Mouse (Mus musculus) kidney, adult 2 months (tissue): Measurements from ENCODE around the gene 4933434E20Rik. TPM values are rescaled to one million over a fixed set of nuclear protein-coding genes. Genes with fewer than 3 reads are reported as not detected.

Source experiments
- DNase-seq: peaks from one replicate; pipeline ENCODE4 v3.0.0; 2021
- H3K27ac ChIP-seq: fragments of 200-500 bp; 2 replicates; pipeline ENCODE4 v1.5.1; 2012; ENCODE audit warnings: low read depth, low read length, control low read depth, inconsistent platforms; ENCODE audit not compliant: insufficient read depth
- H3K27me3 ChIP-seq: fragments of 200-500 bp; replicated peaks from 2 replicates; pipeline ENCODE4 v1.6.1; 2012; ENCODE audit warnings: mild to moderate bottlenecking, moderate library complexity, low read length, inconsistent platforms; ENCODE audit not compliant: control insufficient read depth, insufficient read depth
- H3K36me3 ChIP-seq: fragments of 200-500 bp; 2 replicates; pipeline ENCODE4 v1.6.1; 2012; ENCODE audit warnings: mild to moderate bottlenecking, moderate library complexity, low read length, inconsistent platforms; ENCODE audit not compliant: control insufficient read depth, insufficient read depth
- H3K4me1 ChIP-seq: fragments of 200-500 bp; 2 replicates; pipeline ENCODE4 v1.6.1; 2011; ENCODE audit warnings: low read length; ENCODE audit not compliant: control insufficient read depth, insufficient read depth
- H3K4me3 ChIP-seq: fragments of 200-500 bp; 2 replicates; pipeline ENCODE4 v1.5.1; 2011; ENCODE audit warnings: mild to moderate bottlenecking, low read depth, low read length, control low read depth; ENCODE audit not compliant: insufficient read depth
- CTCF ChIP-seq: fragments of 200-500 bp; conservative IDR thresholded peaks from 2 replicates; pipeline ENCODE4 v1.5.1; 2011; ENCODE audit warnings: low read depth, mild to moderate bottlenecking, control low read depth, low read length, moderate library complexity, mixed read lengths; ENCODE audit not compliant: insufficient read depth, insufficient read length
- POLR2A ChIP-seq: fragments of 200-500 bp; IDR thresholded peaks from one replicate; pipeline ENCODE4 v1.6.1; 2011; ENCODE audit warnings: low read depth, low read length, control low read depth
- WGBS: fragments of 180-500 bp; shearing (Covaris S2); methylation state at CpG from one replicate; pipeline ENCODE4 v1.1.7; 2018; 5-methylcytosine and 5-hydroxymethylcytosine counted together
- polyA plus RNA-seq: library from polyadenylated mRNA; depleted of rRNA; stranded (reverse); fragments of >200 nt; gene quantifications from 2 replicates; pipeline ENCODE4 v1.2.3, GENCODE M21; 2012

4933434E20Rik gene
- polyA plus RNA-seq, 1 experiment: 56.2 TPM

DNA sequence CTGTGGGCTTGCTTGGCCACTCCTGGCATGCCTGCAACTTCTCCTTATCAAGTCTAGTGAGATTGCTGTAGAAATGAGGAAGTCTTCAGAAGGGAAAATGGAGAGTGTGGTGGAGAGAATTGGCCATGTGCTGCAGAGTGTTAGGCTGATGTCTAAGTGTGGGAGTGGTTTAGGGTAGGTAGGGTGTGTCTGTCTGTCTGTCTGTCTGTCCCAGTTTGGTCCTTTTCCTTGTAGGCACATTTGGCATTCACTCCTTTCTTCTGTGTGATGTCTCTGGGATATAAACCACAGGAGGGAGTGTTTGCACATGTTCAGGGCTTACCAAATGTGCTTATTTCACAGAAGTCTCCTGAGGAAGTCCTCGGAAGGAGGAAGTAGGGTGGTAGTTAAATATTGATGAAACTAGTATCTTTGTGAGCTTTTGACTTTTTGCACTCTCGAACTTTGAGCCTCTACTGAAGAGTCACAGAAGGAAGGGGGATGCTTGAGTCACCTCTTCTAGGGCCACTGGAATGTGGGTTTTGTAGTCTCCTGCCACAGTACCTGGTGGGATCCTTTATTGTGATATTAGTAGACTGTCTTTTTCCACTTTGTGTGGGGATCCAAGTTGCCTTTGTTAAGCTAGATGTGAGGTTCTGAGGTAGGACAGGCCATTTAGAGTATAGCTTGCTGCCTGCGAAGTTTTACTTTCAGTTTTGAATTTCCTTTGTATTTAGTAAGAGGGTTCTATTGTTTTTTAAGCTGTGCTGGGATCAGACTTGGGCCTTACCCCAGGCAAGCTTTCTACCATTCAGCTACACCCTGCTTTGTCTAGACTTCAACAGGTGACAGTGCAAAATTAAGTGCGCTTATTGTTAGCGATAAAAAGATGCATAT lies 30.2 kb downstream of the 4933434E20Rik start:
- Histone ChIP-seq H3K36me3 (no peaks in the 10 kb centered on the region), H3K4me1 (peaks cover 45% of the 10 kb centered on the region), H3K27me3 (no peaks in the 10 kb centered on the region), H3K4me3 (peak overlapping the region; percentile 31), H3K27ac (peak overlapping the region; percentile 80)
- 25% methylated on average over 5 of the region's 5 CpGs for WGBS
- peak; percentile 85 for DNase-seq
- TF ChIP-seq CTCF (no peak), POLR2A (no peak)

DNA sequence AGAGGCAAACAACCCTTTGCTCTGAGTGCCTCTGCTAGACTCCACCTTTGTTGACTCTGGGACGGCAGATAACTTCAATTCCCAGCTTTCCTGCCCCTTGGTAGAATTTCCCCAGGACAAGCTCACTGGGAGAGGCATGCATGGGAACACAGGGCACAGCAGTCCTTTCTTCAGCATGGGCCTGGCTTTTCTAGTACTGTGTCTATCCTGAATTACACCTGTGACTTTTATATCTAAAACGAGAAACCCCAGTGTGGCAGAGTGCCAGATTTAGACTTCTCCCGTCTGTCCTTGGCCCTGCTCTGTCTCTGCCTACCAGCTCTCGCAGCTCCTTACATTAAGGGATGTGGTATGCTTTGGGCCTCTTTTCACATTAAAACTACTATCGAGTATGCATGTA lies 31.6 kb downstream of the 4933434E20Rik start:
- TF ChIP-seq POLR2A: no peak
- TF ChIP-seq CTCF: no peak
- no peak overlapping the region for H3K4me3 ChIP-seq
- no peak for DNase-seq
- H3K4me1 ChIP-seq: peaks cover 42% of the 10 kb centered on the region
- no peak overlapping the region; the same call in 1 of the 2 replicates for H3K27ac ChIP-seq
- 23% methylated on average over 5 of the region's 5 CpGs for WGBS
- H3K36me3 ChIP-seq: peaks cover 2% of the 10 kb centered on the region
- H3K27me3 ChIP-seq: no peaks in the 10 kb centered on the region

DNA sequence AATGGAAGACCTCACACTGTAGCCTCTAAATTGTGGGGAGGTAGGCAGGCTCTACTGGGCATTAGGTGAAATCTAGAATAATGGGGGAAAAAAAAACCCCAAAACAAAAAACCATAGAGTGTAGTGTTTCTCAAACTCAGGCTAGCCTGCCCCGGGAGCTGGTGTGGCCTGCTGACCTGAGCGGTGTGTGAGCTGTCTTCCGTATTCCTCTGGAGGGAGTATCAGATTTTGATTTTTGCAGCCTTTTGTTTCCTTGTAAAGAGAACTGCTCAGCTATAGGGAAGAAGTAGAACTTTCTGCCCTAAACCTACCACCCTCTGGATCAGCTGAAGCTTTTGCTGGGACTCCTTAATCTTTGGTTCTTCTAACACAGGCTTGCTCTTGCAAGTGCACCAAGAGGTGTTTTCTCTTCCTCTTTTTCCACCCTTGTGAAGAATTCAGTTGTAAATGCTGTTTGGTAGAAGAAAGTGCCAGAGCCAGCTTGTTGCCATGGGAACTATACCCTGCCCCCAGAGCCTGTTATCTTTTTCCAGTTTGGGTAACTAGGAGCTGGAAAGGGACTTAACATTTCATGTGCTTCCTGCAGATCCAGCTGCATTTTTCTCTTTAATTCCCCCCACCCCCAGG lies 32.4 kb downstream of the 4933434E20Rik start:
- no peaks in the 10 kb centered on the region for H3K27me3 ChIP-seq
- peaks cover 41% of the 10 kb centered on the region for H3K4me1 ChIP-seq
- no peak for TF ChIP-seq CTCF
- no peak for TF ChIP-seq POLR2A
- WGBS: 19% methylated on average over 3 of the region's 3 CpGs
- H3K27ac ChIP-seq: peak overlapping the region; percentile 13; the same call in 1 of the 2 replicates
- DNase-seq: no peak
- peaks cover 2% of the 10 kb centered on the region for H3K36me3 ChIP-seq
- no peak overlapping the region for H3K4me3 ChIP-seq

DNA sequence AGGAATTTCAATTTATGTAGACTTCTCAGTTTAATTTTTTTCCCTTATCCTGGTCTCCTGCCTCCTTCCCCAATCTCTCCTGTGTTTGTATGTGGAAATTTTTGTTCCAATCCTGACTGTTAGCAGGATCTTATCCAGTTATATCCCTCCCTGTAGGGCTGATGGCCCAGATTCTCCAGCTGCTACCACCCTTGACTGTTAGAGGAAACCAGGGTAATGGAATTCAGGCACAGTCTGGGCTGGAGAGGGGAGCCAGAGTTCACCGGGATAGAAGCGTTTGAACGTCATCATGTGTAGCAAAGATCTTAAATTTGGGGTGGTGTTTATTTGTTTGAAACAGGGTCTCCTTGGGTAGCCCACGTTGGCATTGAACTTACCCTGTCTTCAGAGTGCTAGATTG lies 33.4 kb downstream of the 4933434E20Rik start:
- no peak for TF ChIP-seq CTCF
- TF ChIP-seq POLR2A: no peak
- H3K36me3 ChIP-seq: peaks cover 3% of the 10 kb centered on the region
- WGBS: 31% methylated on average over 4 of the region's 4 CpGs
- no peaks in the 10 kb centered on the region for H3K27me3 ChIP-seq
- H3K27ac ChIP-seq: 0 out of 2 replicates have a peak overlapping the region, but pooled peaks have one; percentile 28
- no peak for DNase-seq
- H3K4me1 ChIP-seq: peaks cover 39% of the 10 kb centered on the region
- no peak overlapping the region for H3K4me3 ChIP-seq

DNA sequence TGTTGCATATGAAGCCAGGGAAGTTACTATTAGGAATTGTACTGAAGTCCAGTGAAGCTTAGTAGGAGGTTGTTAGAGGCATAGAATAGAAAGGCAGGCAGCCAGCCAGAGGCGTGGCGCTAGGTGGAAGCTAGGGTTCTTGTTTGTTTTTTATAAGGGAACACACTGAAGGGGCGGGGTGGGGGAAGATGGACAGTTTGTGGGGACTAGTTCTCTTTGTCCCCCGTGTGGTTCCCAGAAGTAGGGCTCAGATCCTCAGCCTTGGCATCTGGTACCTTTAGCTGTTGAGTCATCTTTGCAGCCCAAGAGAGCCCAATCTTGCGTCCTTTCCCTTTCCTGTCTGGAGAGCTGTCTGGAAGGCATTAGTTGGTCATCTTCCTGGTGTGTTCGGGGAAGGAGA lies 33.8 kb downstream of the 4933434E20Rik start:
- Histone ChIP-seq H3K27me3 (no peaks in the 10 kb centered on the region), H3K27ac (0 out of 2 replicates have a peak overlapping the region, but pooled peaks have one; percentile 28), H3K4me3 (no peak overlapping the region), H3K4me1 (peaks cover 39% of the 10 kb centered on the region), H3K36me3 (peaks cover 5% of the 10 kb centered on the region)
- TF ChIP-seq CTCF (no peak), POLR2A (no peak)
- WGBS: 60% methylated on average over 6 of the region's 6 CpGs
- DNase-seq: peak; percentile 32

DNA sequence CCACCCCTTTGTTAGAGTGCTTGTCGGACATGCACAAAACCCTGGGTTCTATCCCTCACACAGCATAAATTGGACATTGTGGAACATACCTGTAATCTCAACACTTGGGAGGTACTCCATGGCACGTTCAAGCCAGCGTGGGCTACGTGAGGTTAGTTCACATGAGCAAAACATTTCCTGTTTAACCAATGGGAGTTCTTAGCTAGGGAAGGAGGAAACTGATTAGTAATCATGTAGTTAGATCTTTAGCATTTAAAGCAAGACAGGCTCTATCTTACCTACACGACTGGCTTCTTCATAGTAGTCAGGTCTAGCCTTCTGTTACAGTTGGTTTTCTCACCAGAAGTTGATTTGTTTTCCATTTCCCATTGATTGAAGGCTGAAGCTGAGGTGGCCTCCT lies 34.6 kb downstream of the 4933434E20Rik start:
- 62% methylated on average over 5 of the region's 5 CpGs for WGBS
- peaks cover 7% of the 10 kb centered on the region for H3K36me3 ChIP-seq
- H3K27ac ChIP-seq: peak overlapping the region; percentile 36; the same call in 1 of the 2 replicates
- no peak overlapping the region for H3K4me3 ChIP-seq
- H3K4me1 ChIP-seq: peaks cover 38% of the 10 kb centered on the region
- no peaks in the 10 kb centered on the region for H3K27me3 ChIP-seq
- no peak for TF ChIP-seq POLR2A
- TF ChIP-seq CTCF: no peak
- DNase-seq: no peak

DNA sequence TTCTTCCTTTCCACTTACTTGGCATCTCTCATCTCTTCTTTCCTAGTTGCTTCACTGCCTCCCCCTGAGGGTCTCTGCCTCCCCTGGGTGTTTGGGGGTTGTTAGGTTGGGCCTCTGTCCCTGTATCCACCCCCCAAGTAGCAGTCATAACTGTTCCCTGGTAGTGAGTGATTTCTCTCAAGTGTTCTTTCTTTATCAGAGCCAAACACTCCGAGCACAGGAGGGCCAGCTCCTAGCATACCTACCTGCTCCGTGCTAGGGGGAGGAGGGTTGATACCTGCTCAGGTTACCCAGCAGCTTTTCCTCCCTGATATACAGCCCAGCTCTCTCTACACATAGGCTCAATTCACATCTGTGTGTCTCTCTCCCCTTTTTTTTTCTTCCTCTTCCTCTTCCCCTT lies 37.2 kb downstream of the 4933434E20Rik start:
- Histone ChIP-seq H3K4me1 (peaks cover 16% of the 10 kb centered on the region), H3K36me3 (peaks cover 11% of the 10 kb centered on the region), H3K4me3 (no peak overlapping the region), H3K27ac (no peak overlapping the region), H3K27me3 (no peaks in the 10 kb centered on the region)
- no peak for DNase-seq
- 87% methylated on average over 2 of the region's 2 CpGs for WGBS
- no peak for TF ChIP-seq CTCF
- no peak for TF ChIP-seq POLR2A
